Mouse (Mus musculus): ENCODE results near the gene Csf2rb2.
"Not testable (repeated sequence)": the region's sequence is repeated elsewhere in the genome, so short reads cannot be mapped to it uniquely, and the experiment has no call there.

- not testable (repeated sequence) for TF ChIP-seq RCOR1 (conservative IDR thresholded peaks at IDR 0.05; ENCODE audit: low read depth, low read length); MYC (IDR thresholded peaks at IDR 0.05; ENCODE audit: low read depth, low read length)
These were observed 15.7 kb downstream of the Csf2rb2 start for GRCm38 (mm10) chr15:78289775-78290174.

Measured in CH12.LX (cell line).